Mouse (Mus musculus): ENCODE results near the gene Grin2a. TPM values are rescaled to one million over a fixed set of nuclear protein-coding genes. Genes with fewer than 3 reads are reported as not detected.

Grin2a gene
- polyA plus RNA-seq, 2 experiments: 0.64 to 2.0 TPM

- no peaks in the 10 kb centered on the region for H3K9me3 ChIP-seq (ENCODE audit: control insufficient read depth, low read length)
- DNase-seq (ENCODE audit: low spot score) (no peak), ATAC-seq (ENCODE audit: low FRiP score, low read depth) (no peak)
- WGBS: 60% methylated on average over 3 of the region's 3 CpGs
- no peak for TF ChIP-seq POLR2A (IDR thresholded peaks at IDR 0.05; ENCODE audit: borderline replicate concordance, extremely low read depth, insufficient read depth, insufficient read length)
- no peaks in the 10 kb centered on the region for H3K27me3 ChIP-seq (ENCODE audit: control insufficient read depth, insufficient read depth, low read length)
- H3K4me1 ChIP-seq (ENCODE audit: control insufficient read depth, insufficient read depth, low read length): no peaks in the 10 kb centered on the region
- H3K36me3 ChIP-seq (ENCODE audit: control insufficient read depth, insufficient read depth, low read length): no peaks in the 10 kb centered on the region
- no peak overlapping the region for H3K9ac ChIP-seq (ENCODE audit: low read depth, low read length, severe bottlenecking)
- H3K4me3 ChIP-seq (replicated peaks; ENCODE audit: low read length): no peak overlapping the region
- H3K4me2 ChIP-seq (replicated peaks; ENCODE audit: low read depth, low read length, severe bottlenecking): no peak overlapping the region
- H3K27ac ChIP-seq (replicated peaks; ENCODE audit: low read depth, low read length): no peak overlapping the region
Measured at GRCm38 (mm10) chr16:9664060-9664459, 331.3 kb downstream of the Grin2a start.

- Histone ChIP-seq H3K27ac (replicated peaks; ENCODE audit: low read depth, low read length) (no peak overlapping the region), H3K4me2 (replicated peaks; ENCODE audit: low read depth, low read length, severe bottlenecking) (no peak overlapping the region), H3K9me3 (ENCODE audit: control insufficient read depth, low read length) (no peaks in the 10 kb centered on the region), H3K27me3 (ENCODE audit: control insufficient read depth, insufficient read depth, low read length) (no peaks in the 10 kb centered on the region), H3K36me3 (ENCODE audit: control insufficient read depth, insufficient read depth, low read length) (no peaks in the 10 kb centered on the region), H3K4me1 (ENCODE audit: control insufficient read depth, insufficient read depth, low read length) (no peaks in the 10 kb centered on the region), H3K4me3 (replicated peaks; ENCODE audit: low read length) (no peak overlapping the region), H3K9ac (ENCODE audit: low read depth, low read length, severe bottlenecking) (no peak overlapping the region)
- TF ChIP-seq POLR2A (IDR thresholded peaks at IDR 0.05; ENCODE audit: borderline replicate concordance, extremely low read depth, insufficient read depth, insufficient read length): no peak
- ATAC-seq (ENCODE audit: low FRiP score, low read depth) (no peak), DNase-seq (ENCODE audit: low spot score) (no peak)
- 81% methylated on average over 2 of the region's 2 CpGs for WGBS
Measured at GRCm38 (mm10) chr16:9663508-9663907, 331.9 kb downstream of the Grin2a start.

GRCm38 (mm10) chr16:9625652-9626444, 369.5 kb downstream of the Grin2a start:
- no peak for DNase-seq (ENCODE audit: low spot score)
- Histone ChIP-seq H3K4me2 (replicated peaks; ENCODE audit: low read depth, low read length, severe bottlenecking) (no peak overlapping the region), H3K4me1 (ENCODE audit: control insufficient read depth, insufficient read depth, low read length) (no peaks in the 10 kb centered on the region), H3K9ac (ENCODE audit: low read depth, low read length, severe bottlenecking) (no peak overlapping the region), H3K27me3 (ENCODE audit: control insufficient read depth, insufficient read depth, low read length) (no peaks in the 10 kb centered on the region), H3K36me3 (ENCODE audit: control insufficient read depth, insufficient read depth, low read length) (no peaks in the 10 kb centered on the region), H3K27ac (replicated peaks; ENCODE audit: low read depth, low read length) (no peak overlapping the region), H3K9me3 (ENCODE audit: control insufficient read depth, low read length) (no peaks in the 10 kb centered on the region), H3K4me3 (replicated peaks; ENCODE audit: low read length) (no peak overlapping the region)
- ATAC-seq (ENCODE audit: low FRiP score, low read depth): no peak
- WGBS: 92% methylated on average over 10 of the region's 10 CpGs
- no peak for TF ChIP-seq POLR2A (IDR thresholded peaks at IDR 0.05; ENCODE audit: borderline replicate concordance, extremely low read depth, insufficient read depth, insufficient read length)

GRCm38 (mm10) chr16:9624346-9624745, 371.0 kb downstream of the Grin2a start:
- no peaks in the 10 kb centered on the region for H3K9me3 ChIP-seq (ENCODE audit: control insufficient read depth, low read length)
- 98% methylated on average over 2 of the region's 2 CpGs for WGBS

GRCm38 (mm10) chr16:9618206-9618605, 377.2 kb downstream of the Grin2a start:
- no peaks in the 10 kb centered on the region for H3K9me3 ChIP-seq (ENCODE audit: control insufficient read depth, low read length)
- H3K9ac ChIP-seq (ENCODE audit: low read depth, low read length, severe bottlenecking): no peak overlapping the region
- DNase-seq (ENCODE audit: low spot score) (no peak), ATAC-seq (ENCODE audit: low FRiP score, low read depth) (no peak)
- no peaks in the 10 kb centered on the region for H3K27me3 ChIP-seq (ENCODE audit: control insufficient read depth, insufficient read depth, low read length)
- no peaks in the 10 kb centered on the region for H3K4me1 ChIP-seq (ENCODE audit: control insufficient read depth, insufficient read depth, low read length)
- H3K27ac ChIP-seq (replicated peaks; ENCODE audit: low read depth, low read length): no peak overlapping the region
- TF ChIP-seq POLR2A (IDR thresholded peaks at IDR 0.05; ENCODE audit: borderline replicate concordance, extremely low read depth, insufficient read depth, insufficient read length): no peak
- H3K4me2 ChIP-seq (replicated peaks; ENCODE audit: low read depth, low read length, severe bottlenecking): no peak overlapping the region
- 79% methylated on average over 2 of the region's 2 CpGs for WGBS
- H3K4me3 ChIP-seq (replicated peaks; ENCODE audit: low read length): no peak overlapping the region
- H3K36me3 ChIP-seq (ENCODE audit: control insufficient read depth, insufficient read depth, low read length): no peaks in the 10 kb centered on the region

More at GRCm38 (mm10) chr16:9624346-9624745, 371.0 kb downstream of the Grin2a start:
- Histone ChIP-seq H3K27ac (replicated peaks; ENCODE audit: low read depth, low read length) (no peak overlapping the region), H3K4me3 (replicated peaks; ENCODE audit: low read length) (no peak overlapping the region), H3K36me3 (ENCODE audit: control insufficient read depth, insufficient read depth, low read length) (no peaks in the 10 kb centered on the region), H3K4me2 (replicated peaks; ENCODE audit: low read depth, low read length, severe bottlenecking) (no peak overlapping the region), H3K27me3 (ENCODE audit: control insufficient read depth, insufficient read depth, low read length) (no peaks in the 10 kb centered on the region), H3K9ac (ENCODE audit: low read depth, low read length, severe bottlenecking) (no peak overlapping the region), H3K4me1 (ENCODE audit: control insufficient read depth, insufficient read depth, low read length) (no peaks in the 10 kb centered on the region)
- no peak for TF ChIP-seq POLR2A (IDR thresholded peaks at IDR 0.05; ENCODE audit: borderline replicate concordance, extremely low read depth, insufficient read depth, insufficient read length)
- no peak for ATAC-seq (ENCODE audit: low FRiP score, low read depth)
- DNase-seq (ENCODE audit: low spot score): no peak

All from limb, embryonic 14.5 days (tissue).